Mouse (Mus musculus) right cerebral cortex, postnatal 36 days (tissue): Measurements from ENCODE around the gene Gm15737.

Experiments used
- DNase-seq, 2 experiments: peaks; one replicate each; pipeline ENCODE4 v3.0.0; 2022; ENCODE audit warnings: low spot score in 2 of 2, mixed read lengths in 1 of 2

Gm15737 gene

GRCm38 (mm10) chr6:92875340-92875739 lies 6.2 kb downstream of the Gm15737 start:
- DNase-seq: no peak

GRCm38 (mm10) chr6:92876121-92876520 lies 7.0 kb downstream of the Gm15737 start:
- DNase-seq: no peak

GRCm38 (mm10) chr6:92877236-92877635 lies 8.1 kb downstream of the Gm15737 start:
- DNase-seq: no peak

GRCm38 (mm10) chr6:92878771-92879170 lies 9.6 kb downstream of the Gm15737 start:
- no peak for DNase-seq

GRCm38 (mm10) chr6:92879700-92880265 lies 10.6 kb downstream of the Gm15737 start:
- no peak for DNase-seq

- no peak for DNase-seq
Observed at GRCm38 (mm10) chr6:92882446-92882845, 13.3 kb downstream of the Gm15737 start.

GRCm38 (mm10) chr6:92883131-92883900 lies 14.2 kb downstream of the Gm15737 start:
- DNase-seq: no peak

GRCm38 (mm10) chr6:92891535-92891934 lies 22.4 kb downstream of the Gm15737 start:
- DNase-seq: no peak

- no peak for DNase-seq
Observed at GRCm38 (mm10) chr6:92904037-92904436, 34.9 kb downstream of the Gm15737 start.

GRCm38 (mm10) chr6:92904491-92904890 lies 35.3 kb downstream of the Gm15737 start:
- DNase-seq: no peak

GRCm38 (mm10) chr6:92905922-92906321 lies 36.8 kb downstream of the Gm15737 start:
- DNase-seq: no peak

DNA sequence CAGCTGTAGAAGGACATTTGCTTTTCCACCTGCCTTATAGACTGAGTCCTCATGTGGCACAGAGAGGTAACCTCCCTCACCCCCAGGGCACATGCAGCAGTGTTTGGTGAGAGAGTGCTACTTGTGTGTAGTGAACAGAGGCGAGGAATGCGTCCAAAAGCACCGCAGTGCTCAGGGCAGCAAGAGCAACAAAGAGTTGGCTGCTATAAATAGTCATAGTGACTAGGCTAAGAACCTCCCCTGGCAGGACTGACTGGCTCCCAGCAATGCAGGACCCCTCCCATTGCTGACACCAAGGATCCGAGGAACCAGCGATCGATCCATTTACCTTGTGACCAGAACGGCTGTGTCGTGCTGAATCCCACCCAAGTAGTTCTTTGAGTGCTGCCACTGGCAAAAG lies 40.2 kb downstream of the Gm15737 start:
- no peak for DNase-seq

GRCm38 (mm10) chr6:92910611-92911010 lies 41.5 kb downstream of the Gm15737 start:
- DNase-seq: no peak

- DNase-seq: no peak
Observed at GRCm38 (mm10) chr6:92920938-92921689, 52.0 kb downstream of the Gm15737 start.

DNA sequence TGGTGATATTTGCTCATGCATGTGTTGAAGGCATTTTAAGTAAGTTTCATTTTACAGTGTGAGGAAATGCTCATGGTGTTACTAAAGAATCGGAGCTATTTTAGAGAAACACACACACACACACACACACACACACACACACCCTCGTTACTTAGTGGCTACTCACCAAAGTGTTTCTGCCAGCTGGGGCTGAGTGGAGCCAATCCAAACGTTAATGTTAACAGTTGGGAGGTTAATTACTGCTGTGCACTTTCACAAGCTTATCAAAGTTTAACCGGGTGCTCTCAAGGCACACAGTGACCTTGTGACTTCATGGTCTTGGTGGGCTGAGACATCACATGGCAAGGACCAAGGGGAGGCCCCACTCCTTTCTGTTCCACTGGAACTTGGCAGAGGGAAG lies 52.7 kb downstream of the Gm15737 start:
- no peak for DNase-seq

DNA sequence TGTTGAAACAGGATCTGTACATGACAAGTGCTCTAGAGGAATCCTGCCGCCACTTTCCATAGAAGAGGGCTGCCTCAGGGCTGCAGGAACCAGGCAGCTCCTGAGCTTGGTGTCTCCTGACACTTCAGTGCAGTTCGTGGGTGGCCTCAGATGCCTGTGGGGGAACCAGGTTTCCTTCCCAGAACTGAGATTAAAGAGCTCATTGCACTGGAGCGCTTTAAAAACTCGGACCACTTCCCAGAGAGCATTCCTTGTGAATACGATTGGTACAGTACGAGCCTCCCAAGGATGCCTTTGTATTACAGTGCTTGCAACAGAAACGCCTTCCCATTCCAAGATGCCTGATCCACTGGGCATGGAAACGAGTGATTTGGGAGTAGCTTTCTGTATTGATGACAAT lies 55.4 kb downstream of the Gm15737 start:
- DNase-seq: no peak

GRCm38 (mm10) chr6:92928261-92928660 lies 59.1 kb downstream of the Gm15737 start:
- no peak for DNase-seq
